ENCODE assay signal across 17 mouse cellular contexts in genomic region chr1:62782573-62782972, GRCm38 (mm10).
DNase-seq lines count a peak whose midpoint lies in the region; ATAC-seq and TF ChIP-seq lines count a peak whose summit lies in the region.
"Had no signal": no experiment of that assay in that cellular context is flagged by ENCODE, and none has a peak within 500 bp of the region (broad histone marks: within the 10 kb centered on the region; RNA-seq: fewer than 3 reads in every experiment).

No protein-coding gene starts in this region.

- ATAC-seq in cerebellum, adult (ENCODE audit: insufficient number of reproducible peaks, low FRiP score, low TSS enrichment), result peak; percentile 22; the same call in 1 of the 2 replicates
- ATAC-seq in heart, embryonic 13.5 days (ENCODE audit: extremely low read depth, insufficient number of reproducible peaks, low FRiP score, low TSS enrichment), result no peak
- no peak for ATAC-seq in midbrain, postnatal 0 days (ENCODE audit: low FRiP score)
- ATAC-seq: CD4-positive, CD25-positive, alpha-beta regulatory T cell, adult 4 months; intestine, embryonic 16.5 days had no signal

- H3K9ac ChIP-seq in heart, embryonic 13.5 days, result no peak overlapping the region
- H3K9ac ChIP-seq in midbrain, postnatal 0 days (replicated peaks; ENCODE audit: low read length, poor library complexity, severe bottlenecking), result no peak overlapping the region
- H3K9ac ChIP-seq: forebrain, embryonic 13.5 days; forebrain, postnatal 0 days; hindbrain, embryonic 14.5 days had no signal

- 0 out of 2 replicates have a peak, but pooled peaks cover 4% of the 10 kb centered on the region for H3K27me3 ChIP-seq in heart, embryonic 13.5 days (replicated peaks)
- no peaks in the 10 kb centered on the region for H3K27me3 ChIP-seq in midbrain, postnatal 0 days (ENCODE audit: insufficient read depth, low read length)

- no peak for TF ChIP-seq CTCF in midbrain, postnatal 0 days (IDR thresholded peaks at IDR 0.05)

- peaks cover 41% of the 10 kb centered on the region for H3K4me1 ChIP-seq in heart, embryonic 13.5 days
- no peaks in the 10 kb centered on the region; the same call in 1 of the 2 replicates for H3K4me1 ChIP-seq in midbrain, postnatal 0 days (ENCODE audit: insufficient read depth, low read length)

- no peak overlapping the region for H3K4me3 ChIP-seq in heart, embryonic 13.5 days
- no peak overlapping the region for H3K4me3 ChIP-seq in midbrain, postnatal 0 days (ENCODE audit: low read depth, low read length)
- H3K4me3 ChIP-seq: embryonic facial prominence, embryonic 10.5 days; forebrain, embryonic 13.5 days; heart, adult 2 months had no signal

- H3K4me2 ChIP-seq in heart, embryonic 13.5 days, result no peak overlapping the region
- H3K4me2 ChIP-seq in midbrain, postnatal 0 days (ENCODE audit: low read depth, low read length, poor library complexity, severe bottlenecking), result no peak overlapping the region
- H3K4me2 ChIP-seq: forebrain, embryonic 13.5 days; hindbrain, embryonic 14.5 days had no signal

- 0 out of 2 replicates have a peak overlapping the region, but pooled peaks have one; percentile 46 for H3K27ac ChIP-seq in heart, embryonic 13.5 days (replicated peaks)
- H3K27ac ChIP-seq in midbrain, postnatal 0 days (ENCODE audit: low read depth, low read length), result no peak overlapping the region
- H3K27ac ChIP-seq: embryonic facial prominence, embryonic 10.5 days; heart, adult 2 months had no signal

- H3K36me3 ChIP-seq in heart, embryonic 13.5 days, result 0 out of 2 replicates have a peak, but pooled peaks cover 7% of the 10 kb centered on the region
- no peaks in the 10 kb centered on the region; the same call in 1 of the 2 replicates for H3K36me3 ChIP-seq in midbrain, postnatal 0 days (ENCODE audit: insufficient read depth, low read length)

- H3K9me3 ChIP-seq in heart, embryonic 13.5 days, result no peaks in the 10 kb centered on the region
- H3K9me3 ChIP-seq in midbrain, postnatal 0 days (ENCODE audit: low read length), result no peaks in the 10 kb centered on the region
- H3K9me3 ChIP-seq: embryonic facial prominence, embryonic 10.5 days; forebrain, embryonic 13.5 days had no signal

- intact Hi-C loops in heart, postnatal 25 days (cut with DNase I), result no loop called here

- no peak for DNase-seq in cerebellum, postnatal 4 days (ENCODE audit: low spot score in 2 of 2)
- no peak for DNase-seq in heart, postnatal 25 days (ENCODE audit: low spot score)
- peak; percentile 52 to 63 for DNase-seq in cerebellum, adult 18-20 months
- DNase-seq in cerebellum, adult 9-11 months, result peak; percentile 66
- DNase-seq in midbrain, postnatal 0 days (ENCODE audit: low spot score), result no peak
- no peak for DNase-seq in right cerebral cortex, postnatal 10 days (ENCODE audit: low spot score in 2 of 2)
- DNase-seq: B cell, adult 2 months; heart, adult 2 months; heart, postnatal 10 days had no signal

Comparison
In these comparisons a context has a peak if more than half of its experiments do, and no peak if none do; other contexts are left out.
1. DNase-seq: peak in cerebellum, adult 18-20 months (2 of 2) and cerebellum, adult 9-11 months (single experiment); none in cerebellum, postnatal 4 days (0 of 2), heart, postnatal 25 days (single experiment), midbrain, postnatal 0 days (single experiment) and right cerebral cortex, postnatal 10 days (0 of 2).